Mouse (Mus musculus): ENCODE results near the gene Duox1.

DNA sequence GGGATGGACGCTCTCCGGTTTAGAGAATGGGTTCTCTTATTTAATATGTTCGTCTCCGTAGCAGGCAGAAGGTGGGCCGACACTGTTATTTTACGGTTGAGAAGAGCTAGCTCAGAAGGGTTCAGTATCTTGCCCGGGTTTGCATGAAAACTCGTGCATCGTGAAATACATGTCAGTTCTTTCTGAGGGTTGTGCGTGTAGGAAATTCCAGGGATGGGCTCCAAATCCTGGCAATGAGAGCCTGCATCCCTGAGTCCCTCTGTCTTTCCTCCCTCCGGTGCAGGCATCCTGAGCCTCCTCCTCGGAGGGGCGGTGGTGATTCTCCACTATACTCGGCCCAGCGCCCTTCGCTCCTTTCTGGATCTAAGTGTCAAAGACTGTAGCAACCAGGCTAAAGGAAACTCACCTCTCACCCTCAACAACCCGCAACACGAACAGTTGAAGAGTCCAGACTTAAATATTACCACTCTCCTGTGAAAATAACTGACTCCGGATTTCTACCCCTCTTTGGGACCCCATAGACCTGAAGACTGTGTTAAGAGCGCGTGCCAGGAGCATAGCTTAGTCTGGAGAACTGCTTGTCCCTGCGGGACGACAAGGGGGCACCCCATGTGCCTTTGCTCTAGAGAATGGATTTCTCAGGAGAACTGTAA lies 13.4 kb upstream of the Duox1 start:
- no peak for TF ChIP-seq MYOD1 (IDR thresholded peaks at IDR 0.05; ENCODE audit: control insufficient read depth in 1 of 3, insufficient read length in 2 of 3, low read depth in 2 of 3)
- TF ChIP-seq POLR2AphosphoS2 (IDR thresholded peaks at IDR 0.05; ENCODE audit: insufficient read length, low read depth) = no peak
- TF ChIP-seq USF1 (IDR thresholded peaks at IDR 0.05; ENCODE audit: low read depth) = no peak
- TF ChIP-seq E2F4 (IDR thresholded peaks at IDR 0.05; ENCODE audit: insufficient read depth) = no peak
- no peak for TF ChIP-seq POLR2A (IDR thresholded peaks at IDR 0.05; ENCODE audit: insufficient read length, low read depth)
- TF ChIP-seq MAX (IDR thresholded peaks at IDR 0.05; ENCODE audit: low read depth) = no peak

Data from myocyte (in vitro differentiated cells).